Mouse (Mus musculus) midbrain, postnatal 0 days (tissue): ENCODE data around the gene Itpr2. TPM values are rescaled to one million over a fixed set of nuclear protein-coding genes. Genes with fewer than 3 reads are reported as not detected.

ENCODE experiments used
- ATAC-seq: fragments of 200-750 bp; cut with Nextera tagmentation; 2 replicates; pipeline ENCODE4 v1.8.0; 2017; ENCODE audit warnings: moderate number of reproducible peaks, mild to moderate bottlenecking, moderate TSS enrichment, moderate library complexity; ENCODE audit not compliant: low FRiP score
- DNase-seq: peaks from one replicate; pipeline ENCODE4 v3.0.0-alpha.2; 2015; ENCODE audit warnings: low spot score
- H3K27ac ChIP-seq: fragments of 300-500 bp; sonication (generic); 2 replicates; pipeline ENCODE4 v1.5.1; 2014; ENCODE audit warnings: low read depth, mild to moderate bottlenecking, low read length, mixed read lengths
- H3K27me3 ChIP-seq: fragments of 300-500 bp; sonication (generic); 2 replicates; pipeline ENCODE4 v1.6.1; 2014; ENCODE audit warnings: low read length, control low read depth, mixed read lengths; ENCODE audit not compliant: insufficient read depth
- H3K36me3 ChIP-seq: fragments of 300-500 bp; sonication (generic); 2 replicates; pipeline ENCODE4 v1.6.1; 2014; ENCODE audit warnings: low read length, control low read depth, mixed read lengths; ENCODE audit not compliant: insufficient read depth
- H3K4me1 ChIP-seq: fragments of 300-500 bp; sonication (generic); 2 replicates; pipeline ENCODE4 v1.6.1; 2014; ENCODE audit warnings: mild to moderate bottlenecking, control low read depth, antibody characterized with exemption, low read length, mixed read lengths; ENCODE audit not compliant: insufficient read depth
- H3K4me2 ChIP-seq: fragments of 300-500 bp; sonication (generic); 2 replicates; pipeline ENCODE4 v1.6.1; 2014; ENCODE audit warnings: low read depth, mild to moderate bottlenecking, low read length, mixed read lengths; ENCODE audit not compliant: poor library complexity, severe bottlenecking
- H3K4me3 ChIP-seq: fragments of 300-500 bp; sonication (generic); 2 replicates; pipeline ENCODE4 v1.5.1; 2014; ENCODE audit warnings: low read depth, mild to moderate bottlenecking, low read length, moderate library complexity
- H3K9ac ChIP-seq: fragments of 300-500 bp; sonication (generic); replicated peaks from 2 replicates; pipeline ENCODE4 v1.6.1; 2014; ENCODE audit warnings: mild to moderate bottlenecking, low read length, moderate library complexity, mixed read lengths; ENCODE audit not compliant: poor library complexity, severe bottlenecking
- H3K9me3 ChIP-seq: fragments of 300-500 bp; sonication (generic); 2 replicates; pipeline ENCODE4 v1.6.1; 2016; ENCODE audit warnings: low read length, control low read depth
- CTCF ChIP-seq: IDR thresholded peaks from 2 replicates; pipeline ENCODE4 v1.5.1; 2016; ENCODE audit warnings: antibody characterized with exemption, mild to moderate bottlenecking
- WGBS: fragments of 180-500 bp; shearing (Covaris S2); extraction: QIAGEN DNeasy Blood & Tissue Kit; methylation state at CpG from one replicate; pipeline ENCODE4 v1.1.7; 2014; 5-methylcytosine and 5-hydroxymethylcytosine counted together
- polyA plus RNA-seq: library from polyadenylated mRNA; unstranded; fragments of >200 nt; fragmentation: Nextera tagmentation; extraction: Ambion mirVana; gene quantifications from 2 replicates; pipeline ENCODE4 v1.2.1, GENCODE M21; 2015
- total RNA-seq: library from RNA; depleted of rRNA; stranded (reverse); fragments of >200 nt; gene quantifications from 2 replicates; pipeline ENCODE4 v1.2.3, GENCODE M21; 2014

The Itpr2 gene
- total and polyA plus RNA-seq, 2 experiments from 2014 or later = 9.1 to 15.9 TPM

- TF ChIP-seq CTCF = no peak
- Histone ChIP-seq H3K9ac (no peak overlapping the region), H3K9me3 (no peaks in the 10 kb centered on the region), H3K4me3 (no peak overlapping the region), H3K36me3 (no peaks in the 10 kb centered on the region), H3K4me2 (no peak overlapping the region), H3K27ac (no peak overlapping the region), H3K27me3 (no peaks in the 10 kb centered on the region), H3K4me1 (no peaks in the 10 kb centered on the region)
- no peak for ATAC-seq
- DNase-seq = no peak
- 60% methylated on average over 5 of the region's 5 CpGs for WGBS
Observed at GRCm38 (mm10) chr6:146243068-146243467, 259.0 kb downstream of the Itpr2 start.

GRCm38 (mm10) chr6:146241336-146241735, 260.7 kb downstream of the Itpr2 start:
- ATAC-seq = no peak
- 90% methylated on average over 3 of the region's 3 CpGs for WGBS
- H3K9me3 ChIP-seq = no peaks in the 10 kb centered on the region

GRCm38 (mm10) chr6:146235165-146235564, 266.9 kb downstream of the Itpr2 start:
- TF ChIP-seq CTCF = no peak
- 10% methylated on average over 3 of the region's 3 CpGs for WGBS
- no peaks in the 10 kb centered on the region for H3K36me3 ChIP-seq
- H3K4me2 ChIP-seq = no peak overlapping the region
- H3K27me3 ChIP-seq = no peaks in the 10 kb centered on the region
- ATAC-seq (peak; percentile 47; the same call in 1 of the 2 replicates), DNase-seq (peak; percentile 42)
- H3K4me1 ChIP-seq = no peaks in the 10 kb centered on the region
- no peak overlapping the region for H3K9ac ChIP-seq
- no peaks in the 10 kb centered on the region for H3K9me3 ChIP-seq
- peak overlapping the region; percentile 39 for H3K27ac ChIP-seq
- H3K4me3 ChIP-seq = no peak overlapping the region

More at GRCm38 (mm10) chr6:146241336-146241735, 260.7 kb downstream of the Itpr2 start:
- Histone ChIP-seq H3K27ac (no peak overlapping the region), H3K4me1 (no peaks in the 10 kb centered on the region), H3K36me3 (no peaks in the 10 kb centered on the region), H3K9ac (no peak overlapping the region), H3K4me2 (no peak overlapping the region), H3K27me3 (no peaks in the 10 kb centered on the region), H3K4me3 (no peak overlapping the region)
- no peak for TF ChIP-seq CTCF
- DNase-seq = no peak

- no peak overlapping the region for H3K9ac ChIP-seq
- H3K36me3 ChIP-seq = no peaks in the 10 kb centered on the region
- TF ChIP-seq CTCF = no peak
- no peak overlapping the region for H3K4me3 ChIP-seq
- no peak for DNase-seq
- no peak overlapping the region for H3K4me2 ChIP-seq
- H3K27me3 ChIP-seq = no peaks in the 10 kb centered on the region
- 74% methylated on average over 1 of the region's 1 CpGs for WGBS
- no peaks in the 10 kb centered on the region for H3K9me3 ChIP-seq
- no peak for ATAC-seq
- H3K27ac ChIP-seq = no peak overlapping the region
- H3K4me1 ChIP-seq = no peaks in the 10 kb centered on the region
Observed at GRCm38 (mm10) chr6:146234417-146234816, 267.6 kb downstream of the Itpr2 start.

GRCm38 (mm10) chr6:146230903-146231302, 271.1 kb downstream of the Itpr2 start:
- Histone ChIP-seq H3K9me3 (no peaks in the 10 kb centered on the region), H3K4me3 (no peak overlapping the region), H3K9ac (no peak overlapping the region), H3K4me1 (no peaks in the 10 kb centered on the region), H3K27ac (no peak overlapping the region), H3K4me2 (no peak overlapping the region), H3K27me3 (no peaks in the 10 kb centered on the region), H3K36me3 (no peaks in the 10 kb centered on the region)
- no peak for TF ChIP-seq CTCF
- ATAC-seq (no peak), DNase-seq (no peak)
- WGBS = 88% methylated on average over 6 of the region's 6 CpGs

GRCm38 (mm10) chr6:146230373-146230788, 271.6 kb downstream of the Itpr2 start:
- Histone ChIP-seq H3K27me3 (no peaks in the 10 kb centered on the region), H3K27ac (no peak overlapping the region), H3K36me3 (no peaks in the 10 kb centered on the region), H3K4me3 (no peak overlapping the region), H3K9ac (no peak overlapping the region), H3K4me1 (no peaks in the 10 kb centered on the region), H3K9me3 (no peaks in the 10 kb centered on the region), H3K4me2 (no peak overlapping the region)
- DNase-seq = no peak
- TF ChIP-seq CTCF = no peak
- 52% methylated on average over 9 of the region's 9 CpGs for WGBS
- no peak for ATAC-seq
